Mouse (Mus musculus) left cerebral cortex, adult 8-10 months (tissue): ENCODE results near the gene Ap2b1. TPM values are rescaled to one million over a fixed set of nuclear protein-coding genes. Genes with fewer than 3 reads are reported as not detected.

Experiments
- DNase-seq, 2 experiments: peaks; one replicate each; pipeline ENCODE4 v3.0.0; 2022; ENCODE audit warnings: low spot score in 2 of 2
- total RNA-seq, 4 experiments: library from RNA; stranded (reverse); gene quantifications; 2 replicates each; pipeline ENCODE4 v1.2.4; 2022

The Ap2b1 gene
- total RNA-seq, 4 experiments from 2014 or later: 255 to 290 (median 271) TPM

- DNase-seq: no peak
Observed at GRCm38 (mm10) chr11:83394802-83395439, 96.1 kb downstream of the Ap2b1 start.

- no peak for DNase-seq
Observed at GRCm38 (mm10) chr11:83397626-83398025, 98.8 kb downstream of the Ap2b1 start.

- no peak for DNase-seq
Observed at GRCm38 (mm10) chr11:83398724-83399123, 99.9 kb downstream of the Ap2b1 start.

DNA sequence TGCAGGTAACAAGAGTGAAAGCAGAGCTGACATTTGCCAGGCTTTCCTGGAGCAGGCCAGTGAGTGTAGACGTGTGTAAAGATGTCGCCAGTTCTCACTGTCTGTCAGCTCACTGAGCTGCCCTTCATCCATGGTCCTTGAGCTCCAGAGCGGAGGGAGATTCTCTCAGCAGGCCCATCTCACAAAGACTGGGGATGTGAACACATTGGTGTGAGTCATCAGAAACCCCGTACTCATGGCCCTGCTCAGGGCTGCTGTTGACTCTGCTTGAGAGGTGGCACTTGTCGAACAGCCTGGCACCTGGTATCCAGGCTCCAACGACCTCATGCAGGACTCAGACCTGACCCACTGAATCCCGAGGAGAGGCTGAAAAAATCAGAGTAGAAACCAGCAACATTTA is 105.0 kb downstream of the Ap2b1 start:
- DNase-seq: no peak

DNA sequence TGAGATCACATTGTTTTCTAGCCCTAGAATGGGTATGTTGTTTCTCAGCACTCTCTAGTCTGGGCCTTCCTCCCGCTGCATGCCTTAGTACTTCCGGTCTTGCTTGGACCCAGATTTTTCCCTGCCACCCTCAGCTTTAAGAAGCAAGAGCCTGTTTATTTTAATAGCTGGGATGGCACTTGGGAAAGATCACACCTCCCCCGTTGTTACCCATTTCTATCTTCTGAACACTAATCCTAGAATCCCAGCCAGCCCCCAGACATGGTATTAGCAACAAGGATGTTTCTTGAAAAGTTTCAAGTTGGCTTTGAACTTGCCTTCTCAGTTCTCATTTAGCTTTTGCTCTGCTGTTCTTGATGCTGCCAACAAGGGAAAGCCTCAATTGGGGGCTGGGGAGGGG is 107.6 kb downstream of the Ap2b1 start:
- peak in 1 of 2 experiments; percentile 48 for DNase-seq

DNA sequence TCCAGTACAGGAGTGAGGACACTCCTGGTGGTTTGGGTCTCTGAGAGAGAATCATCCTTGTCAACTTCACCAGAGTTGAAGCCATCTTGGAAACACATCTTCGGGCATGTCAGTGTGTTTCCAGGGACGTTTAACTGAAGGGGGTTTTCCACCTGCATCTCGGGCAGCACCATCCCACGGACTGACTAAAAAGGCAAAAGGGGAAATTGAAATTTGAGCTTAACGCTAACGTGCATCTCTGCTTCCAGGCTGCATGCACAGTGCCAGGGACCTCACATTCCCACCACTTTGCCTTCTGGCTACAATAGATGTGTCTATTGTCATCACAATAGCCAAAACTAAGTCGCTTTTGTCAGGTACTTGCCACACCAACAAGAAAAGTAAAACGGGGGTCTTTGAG is 109.4 kb downstream of the Ap2b1 start:
- no peak for DNase-seq

DNA sequence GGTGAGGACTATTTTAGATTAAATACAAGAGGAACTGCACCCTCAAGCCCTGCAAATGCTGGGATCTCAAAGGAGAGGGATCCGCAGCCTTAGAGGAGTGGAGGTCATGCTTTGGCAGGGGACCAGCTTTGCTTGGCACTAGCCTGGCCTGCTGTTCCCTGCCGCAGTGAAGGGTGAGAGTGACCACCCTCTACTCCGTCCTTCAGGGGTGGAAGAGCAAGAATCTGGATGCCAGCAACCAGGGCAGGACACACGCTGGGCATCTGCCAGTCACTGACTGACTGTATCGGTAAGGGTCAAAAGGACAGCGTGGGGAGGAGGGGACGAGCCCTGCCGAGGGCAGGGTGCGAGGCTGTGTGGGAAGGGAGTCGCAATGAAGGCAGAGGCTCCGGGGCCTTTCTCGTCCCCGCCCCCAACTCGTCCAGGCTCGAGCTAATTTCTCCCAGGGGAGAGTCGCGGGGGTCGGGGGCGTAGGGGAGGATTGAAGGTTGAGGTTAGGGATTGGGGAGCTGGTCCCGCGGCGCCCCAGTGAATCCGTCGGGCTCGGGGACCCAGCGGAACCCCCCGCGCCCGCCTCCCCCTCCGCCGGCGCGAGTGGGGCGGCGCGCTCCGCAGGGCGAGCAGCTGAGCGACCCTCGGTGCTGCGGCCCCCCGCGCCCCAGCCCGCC is 110.4 kb downstream of the Ap2b1 start, which contains the start of gene Rasl10b:
TSS of gene Rasl10b (plus strand) at position 51 of the 668 bp plus-strand sequence.
- DNase-seq: no peak

GRCm38 (mm10) chr11:83409792-83410291 is 111.0 kb downstream of the Ap2b1 start:
- no peak for DNase-seq

DNA sequence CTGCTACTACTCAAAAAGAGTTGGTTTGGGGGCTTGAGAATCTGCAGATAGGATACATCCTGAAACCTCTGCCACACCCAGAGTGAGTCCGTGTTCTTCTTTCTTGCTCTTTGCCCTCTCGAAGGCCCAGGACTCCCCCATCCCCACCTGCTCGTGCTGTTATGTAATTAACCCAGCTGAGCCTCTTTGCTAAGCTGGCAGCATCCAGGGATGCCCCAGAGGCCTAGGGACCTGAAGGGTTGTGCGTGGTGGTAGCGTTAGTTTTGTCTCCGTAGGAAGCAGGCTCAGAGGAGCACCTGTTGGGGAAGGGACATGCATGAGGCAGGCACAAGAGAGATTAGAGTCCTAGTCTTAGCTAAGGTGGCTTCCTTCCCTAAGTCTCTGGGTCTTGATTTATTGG is 111.7 kb downstream of the Ap2b1 start:
- DNase-seq: no peak

DNA sequence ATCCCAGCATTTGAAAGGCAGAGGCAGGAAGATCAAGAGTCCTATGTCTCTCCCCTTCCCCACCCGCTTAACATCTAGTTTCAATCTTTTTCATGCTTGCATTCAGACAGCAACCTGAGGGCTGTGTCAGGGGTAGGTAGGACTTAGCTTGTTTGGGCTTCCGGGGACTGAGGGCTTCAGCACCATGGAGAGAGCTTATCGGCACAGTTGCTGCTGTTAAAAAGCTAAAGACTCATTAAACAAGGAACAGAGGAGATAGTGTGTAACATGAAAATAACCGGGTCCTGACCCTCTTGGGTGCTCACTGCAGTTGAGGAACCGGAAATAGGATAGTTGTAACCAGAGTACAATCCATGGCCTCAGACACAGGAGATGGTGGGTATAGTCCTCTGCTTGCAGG is 118.3 kb downstream of the Ap2b1 start:
- no peak for DNase-seq

DNA sequence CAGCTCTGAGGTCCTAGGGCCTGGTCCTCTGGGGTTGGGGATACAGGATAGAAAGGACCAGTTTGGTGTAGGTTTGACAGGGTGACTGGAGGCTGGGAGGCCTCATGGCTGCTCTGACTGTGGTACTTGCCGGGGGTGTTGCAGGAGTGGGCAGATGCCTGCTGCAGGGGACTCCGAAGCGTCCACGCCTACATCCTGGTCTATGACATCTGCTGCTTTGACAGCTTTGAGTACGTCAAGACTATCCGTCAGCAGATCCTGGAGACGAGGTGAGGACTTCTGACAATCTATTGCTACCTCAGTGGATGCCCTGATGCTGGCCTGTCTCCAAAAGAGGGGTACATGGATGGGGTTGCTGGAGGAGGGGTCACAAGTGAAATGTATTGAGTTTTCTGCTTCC is 118.9 kb downstream of the Ap2b1 start:
- peak in 1 of 2 experiments; percentile 45 for DNase-seq

DNA sequence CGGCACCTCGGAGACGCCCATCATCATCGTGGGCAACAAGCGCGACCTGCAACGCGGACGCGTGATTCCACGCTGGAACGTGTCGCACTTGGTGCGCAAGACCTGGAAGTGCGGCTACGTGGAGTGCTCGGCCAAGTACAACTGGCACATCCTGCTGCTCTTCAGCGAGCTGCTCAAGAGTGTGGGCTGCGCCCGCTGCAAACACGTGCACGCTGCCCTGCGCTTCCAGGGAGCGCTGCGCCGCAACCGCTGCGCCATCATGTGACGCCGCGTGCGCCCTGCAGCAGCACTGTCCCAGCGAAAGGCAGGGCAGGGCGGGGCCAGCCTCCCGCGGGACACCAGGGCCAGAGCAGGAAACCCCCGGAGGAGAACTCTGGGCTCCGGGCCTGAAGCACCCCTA is 119.7 kb downstream of the Ap2b1 start:
- peak in 1 of 2 experiments; percentile 80 for DNase-seq

GRCm38 (mm10) chr11:83420338-83420737 is 121.5 kb downstream of the Ap2b1 start:
- no peak for DNase-seq

GRCm38 (mm10) chr11:83421305-83421704 is 122.5 kb downstream of the Ap2b1 start:
- DNase-seq: no peak

GRCm38 (mm10) chr11:83424681-83425080 is 125.9 kb downstream of the Ap2b1 start:
- DNase-seq: peak in 1 of 2 experiments; percentile 60

- DNase-seq: no peak
Observed at GRCm38 (mm10) chr11:83426964-83427363, 128.1 kb downstream of the Ap2b1 start.

GRCm38 (mm10) chr11:83429355-83429754 is 130.5 kb downstream of the Ap2b1 start, which contains the start of gene Gas2l2:
Gas2l2 (minus strand) TSS chr11:83429455.
- DNase-seq: no peak

GRCm38 (mm10) chr11:83432533-83432932 is 133.7 kb downstream of the Ap2b1 start:
- no peak for DNase-seq

GRCm38 (mm10) chr11:83437377-83437776 is 138.6 kb downstream of the Ap2b1 start, which contains the start of gene 1700020L24Rik:
1700020L24Rik (plus strand) TSS chr11:83437677.
- DNase-seq: no peak

DNA sequence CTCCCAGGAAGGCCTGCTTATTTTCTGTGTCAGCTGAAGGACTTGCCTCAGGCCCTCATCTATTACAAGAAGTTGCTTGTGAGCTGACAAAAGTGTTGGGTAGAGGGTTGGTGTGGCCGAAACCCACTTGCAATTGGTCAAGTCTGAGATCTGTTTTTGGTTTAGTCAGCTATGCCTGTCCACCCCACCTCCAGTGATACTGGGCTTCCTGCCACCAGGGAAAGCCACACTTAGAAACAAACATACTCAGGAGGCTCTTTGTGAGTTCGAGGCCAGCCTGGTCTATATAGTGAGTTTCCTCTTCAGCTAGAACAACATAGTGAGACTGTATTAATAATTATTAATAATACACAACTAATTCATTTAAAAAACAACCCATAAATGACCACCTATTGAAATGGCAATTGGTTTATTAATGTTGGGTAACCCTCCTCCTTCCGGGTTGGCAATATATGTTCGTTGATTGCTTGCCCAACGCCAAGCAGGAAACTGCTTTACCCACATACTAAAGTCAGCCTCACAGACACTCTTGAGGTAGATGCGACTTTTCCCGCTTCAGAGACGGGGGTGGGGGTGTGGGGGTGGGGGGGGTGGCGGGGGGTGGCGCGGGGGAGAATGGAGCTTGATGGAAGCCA is 140.7 kb downstream of the Ap2b1 start:
- DNase-seq: no peak

- peak; percentile 72 to 82 for DNase-seq
Observed at GRCm38 (mm10) chr11:83440081-83441064, 141.5 kb downstream of the Ap2b1 start.
